Mouse (Mus musculus) G1E (cell line): ENCODE data around the gene Safb2. TPM values are rescaled to one million over a fixed set of nuclear protein-coding genes. Genes with fewer than 3 reads are reported as not detected.

ENCODE experiments used
- ATAC-seq: 2 replicates; pipeline ENCODE4 v1.8.0; 2016; ENCODE audit warnings: mild to moderate bottlenecking; ENCODE audit not compliant: insufficient number of reproducible peaks, poor library complexity, low FRiP score, severe bottlenecking; ENCODE audit errors: extremely low read depth
- DNase-seq: peaks from one replicate; pipeline ENCODE4 v3.0.0; 2012; ENCODE audit warnings: low spot score
- H3K27me3 ChIP-seq: 2 replicates; pipeline ENCODE4 v1.6.1; 2012; ENCODE audit warnings: mild to moderate bottlenecking, low read length, inconsistent platforms; ENCODE audit not compliant: insufficient read depth
- H3K36me3 ChIP-seq: replicated peaks from 2 replicates; pipeline ENCODE3; 2012; ENCODE audit warnings: mild to moderate bottlenecking, inconsistent platforms
- H3K4me1 ChIP-seq: 2 replicates; pipeline ENCODE4 v1.6.1; 2012; ENCODE audit warnings: low read depth, low read length, inconsistent platforms, mixed read lengths; ENCODE audit not compliant: insufficient read depth
- H3K4me3 ChIP-seq: 2 replicates; pipeline ENCODE4 v1.5.1; 2012; ENCODE audit warnings: low read depth, mild to moderate bottlenecking, inconsistent platforms, low read length, moderate library complexity, mixed read lengths
- H3K9me3 ChIP-seq: replicated peaks from 2 replicates; pipeline ENCODE4 v1.6.1; 2012; ENCODE audit warnings: inconsistent platforms
- CTCF ChIP-seq: IDR thresholded peaks from 2 replicates; pipeline ENCODE4 v1.5.1; 2012; ENCODE audit warnings: low read depth, low read length, inconsistent platforms, mixed read lengths
- GATA1 ChIP-seq: IDR thresholded peaks from 2 replicates; pipeline ENCODE4 v1.6.1; 2012; ENCODE audit warnings: borderline replicate concordance, low read length, inconsistent platforms, mixed read lengths
- GATA2 ChIP-seq: IDR thresholded peaks from 2 replicates; pipeline ENCODE4 v1.6.1; 2012; ENCODE audit warnings: low read depth, low read length, inconsistent platforms, borderline replicate concordance
- POLR2AphosphoS5 ChIP-seq: IDR thresholded peaks from 2 replicates; pipeline ENCODE4 v1.6.1; 2012; ENCODE audit warnings: low read depth, low read length, inconsistent platforms; ENCODE audit not compliant: insufficient replicate concordance
- TAL1 ChIP-seq: conservative IDR thresholded peaks from 2 replicates; pipeline ENCODE4 v1.6.1; 2012; ENCODE audit warnings: low read depth, low read length, inconsistent platforms, mixed read lengths
- polyA plus RNA-seq: library from polyadenylated mRNA; stranded (reverse); fragments of >175 nt; gene quantifications from 2 replicates; pipeline ENCODE4 v1.2.3, GENCODE M21; 2012
- total RNA-seq, 2 experiments: library from RNA; stranded (forward) in 1 of 2; stranded (reverse) in 1 of 2; fragments of 200-1000 nt in 1 of 2; fragments of >200 nt in 1 of 2; fragmentation: Nextera tagmentation in 1 of 2; gene quantifications; 2 replicates each; pipeline ENCODE4 v1.2.3; 2014 to 2017

The Safb2 gene
- total and polyA plus RNA-seq, 3 experiments, result 78.2 to 209 (median 194) TPM

DNA sequence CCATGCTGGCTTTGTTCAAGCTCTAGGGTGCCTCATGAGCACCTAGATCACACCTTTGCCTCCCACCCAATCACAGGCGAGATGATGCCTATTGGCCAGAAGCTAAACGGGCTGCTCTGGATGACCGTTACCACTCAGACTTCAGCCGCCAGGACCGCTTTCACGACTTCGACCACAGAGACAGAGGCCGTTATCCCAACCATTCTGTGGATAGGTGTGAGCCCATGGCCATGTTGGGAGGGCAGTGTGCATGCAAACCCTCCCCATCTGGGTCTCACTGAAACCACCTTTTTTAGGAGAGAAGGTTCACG lies 19.6 kb upstream of the Safb2 start:
- Histone ChIP-seq H3K9me3 (no peaks in the 10 kb centered on the region), H3K27me3 (no peaks in the 10 kb centered on the region), H3K4me1 (peaks cover 52% of the 10 kb centered on the region), H3K4me3 (no peak overlapping the region), H3K36me3 (peaks cover 96% of the 10 kb centered on the region)
- DNase-seq (no peak), ATAC-seq (no peak)
- TF ChIP-seq TAL1, result no peak
- no peak for TF ChIP-seq CTCF
- TF ChIP-seq POLR2AphosphoS5, result peak; percentile 55; the same call in 1 of the 2 replicates

DNA sequence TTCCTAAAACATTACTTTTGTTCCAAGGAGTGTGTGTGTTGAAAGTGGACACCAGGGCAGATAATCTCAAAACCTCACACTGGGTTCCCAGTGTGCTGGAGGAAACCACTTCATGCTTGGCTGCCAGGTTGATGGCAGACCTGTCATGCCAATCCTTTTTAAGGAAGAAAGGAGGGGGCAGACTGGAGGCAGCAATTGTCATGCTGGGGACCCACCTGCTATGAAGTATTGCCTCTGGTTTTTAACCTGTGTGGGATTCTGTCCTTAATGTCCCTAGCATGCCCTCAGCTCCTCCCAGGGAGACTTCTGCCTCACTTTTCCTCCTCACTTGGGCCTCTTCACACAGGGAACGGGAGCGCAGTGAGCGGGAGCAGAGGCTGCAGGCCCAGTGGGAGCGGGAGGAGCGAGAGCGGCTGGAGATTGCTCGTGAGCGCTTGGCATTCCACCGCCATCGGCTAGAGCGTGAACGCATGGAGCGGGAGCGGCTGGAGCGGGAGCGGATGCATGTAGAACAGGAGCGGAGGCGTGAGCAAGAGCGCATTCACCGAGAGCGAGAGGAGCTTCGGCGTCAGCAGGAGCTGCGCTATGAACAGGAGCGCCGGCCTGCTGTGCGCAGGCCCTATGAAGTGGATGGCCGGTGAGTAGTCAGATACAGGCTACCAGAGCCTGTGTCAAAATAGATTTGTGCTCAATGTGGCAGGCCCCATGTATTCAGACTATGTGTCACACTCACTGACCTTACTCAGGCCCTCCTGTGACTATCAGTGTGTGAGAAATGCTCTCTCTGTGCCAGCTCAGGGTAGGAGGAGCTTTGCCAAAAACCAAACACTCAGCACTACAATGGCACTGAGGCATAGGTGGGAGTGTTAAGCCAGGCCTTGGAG lies 19.0 kb upstream of the Safb2 start:
- H3K9me3 ChIP-seq, result no peaks in the 10 kb centered on the region
- DNase-seq (no peak), ATAC-seq (no peak)
- no peaks in the 10 kb centered on the region for H3K27me3 ChIP-seq
- peaks cover 48% of the 10 kb centered on the region for H3K4me1 ChIP-seq
- H3K36me3 ChIP-seq, result peaks cover 95% of the 10 kb centered on the region
- no peak overlapping the region for H3K4me3 ChIP-seq
- TF ChIP-seq POLR2AphosphoS5 (no peak), TAL1 (no peak), CTCF (no peak), GATA2 (no peak), GATA1 (no peak)

DNA sequence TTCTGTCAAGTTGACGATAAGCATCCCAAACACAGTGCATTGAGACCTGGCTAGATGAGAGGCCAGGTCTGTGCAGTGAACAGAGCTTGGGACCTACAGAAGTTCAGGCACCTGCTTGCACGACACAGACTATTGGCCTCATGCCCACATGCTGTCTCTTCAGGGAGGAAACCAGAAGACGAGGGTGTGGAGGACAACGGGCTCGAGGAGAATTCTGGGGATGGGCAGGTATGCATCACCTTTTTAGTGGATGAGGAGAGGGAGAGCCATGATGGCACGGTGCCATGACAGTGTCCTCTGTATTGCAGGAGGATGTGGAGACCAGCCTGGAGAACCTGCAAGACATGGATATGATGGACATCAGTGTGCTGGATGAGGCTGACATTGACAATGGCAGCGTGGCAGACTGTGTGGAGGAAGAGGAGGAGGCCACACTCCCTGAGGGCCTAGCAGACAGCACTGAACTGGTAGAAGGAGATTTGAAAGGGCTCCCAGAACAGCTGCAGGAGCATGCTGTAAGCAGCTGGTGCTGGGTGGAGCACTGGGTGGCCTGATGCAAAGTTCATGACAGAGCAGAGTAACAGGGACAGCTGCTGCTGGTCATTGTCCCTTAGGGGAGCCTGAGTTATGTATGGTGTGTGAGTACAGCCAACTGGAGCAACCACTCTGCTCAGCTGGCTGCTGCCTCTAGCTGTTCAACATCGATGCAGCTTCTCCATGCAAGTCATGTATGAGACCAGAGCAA lies 9.3 kb upstream of the Safb2 start:
- no peak for TF ChIP-seq TAL1
- TF ChIP-seq GATA1, result no peak
- no peak for TF ChIP-seq POLR2AphosphoS5
- no peak for TF ChIP-seq CTCF
- TF ChIP-seq GATA2, result no peak
- ATAC-seq, result no peak
- no peak overlapping the region for H3K4me3 ChIP-seq

DNA sequence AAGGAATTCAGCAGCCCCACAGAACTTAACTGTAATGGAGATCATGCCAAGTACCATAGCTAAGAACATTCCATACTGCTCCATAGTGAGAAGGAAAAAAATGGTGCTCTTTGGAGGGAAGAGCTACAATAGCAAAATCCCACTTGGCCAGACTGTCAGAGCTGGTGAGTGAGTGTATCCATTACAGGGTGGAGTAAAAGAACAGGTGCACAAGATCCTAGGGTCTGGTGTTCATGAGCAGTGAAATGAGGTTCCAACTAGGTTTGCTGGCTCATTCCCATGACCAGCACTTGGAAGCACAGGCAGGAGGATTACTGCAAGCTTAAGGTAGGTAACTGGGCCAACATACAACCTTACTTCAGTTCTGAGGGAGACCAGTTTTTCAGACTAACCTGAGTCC lies 8.2 kb upstream of the Safb2 start:
- Histone ChIP-seq H3K36me3 (peaks cover 100% of the 10 kb centered on the region), H3K9me3 (no peaks in the 10 kb centered on the region), H3K4me1 (peaks cover 49% of the 10 kb centered on the region), H3K27me3 (no peaks in the 10 kb centered on the region), H3K4me3 (no peak overlapping the region)
- ATAC-seq (no peak), DNase-seq (no peak)
- no peak for TF ChIP-seq GATA2

More for the DNA sequence above, 9.3 kb upstream of the Safb2 start:
- no peak for DNase-seq
- H3K27me3 ChIP-seq, result no peaks in the 10 kb centered on the region
- H3K9me3 ChIP-seq, result no peaks in the 10 kb centered on the region
- peaks cover 44% of the 10 kb centered on the region for H3K4me1 ChIP-seq
- peaks cover 97% of the 10 kb centered on the region for H3K36me3 ChIP-seq

- ATAC-seq (no peak), DNase-seq (no peak)
- Histone ChIP-seq H3K9me3 (no peaks in the 10 kb centered on the region), H3K36me3 (peaks cover 81% of the 10 kb centered on the region), H3K4me1 (peaks cover 64% of the 10 kb centered on the region), H3K27me3 (no peaks in the 10 kb centered on the region), H3K4me3 (no peak overlapping the region; the same call in 1 of the 2 replicates)
- TF ChIP-seq CTCF (no peak), GATA2 (no peak), GATA1 (no peak), POLR2AphosphoS5 (no peak), TAL1 (no peak)
These were observed 4.5 kb upstream of the Safb2 start for GRCm38 (mm10) chr17:56588921-56589320.

DNA sequence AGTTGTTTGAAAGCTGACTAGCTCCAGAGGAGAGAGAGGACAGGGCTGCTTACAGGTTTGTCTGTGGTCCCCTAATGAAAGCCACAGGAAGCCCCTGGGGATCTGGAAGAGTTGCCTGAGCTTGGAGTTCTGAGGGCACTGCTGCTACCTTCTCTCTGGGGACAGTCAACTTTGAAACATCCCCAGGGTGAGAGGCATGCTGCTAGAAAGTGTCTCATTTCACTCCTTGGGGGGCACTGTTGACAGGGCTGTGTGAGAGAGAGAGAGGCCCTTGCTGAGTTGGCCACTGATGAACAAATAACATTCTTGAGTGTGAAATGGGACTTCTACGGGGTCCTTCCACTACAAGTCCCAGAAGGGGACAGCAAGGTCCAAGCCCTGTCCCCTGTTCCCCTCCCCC lies 3.4 kb upstream of the Safb2 start:
- H3K36me3 ChIP-seq, result peaks cover 77% of the 10 kb centered on the region
- no peak overlapping the region; the same call in 1 of the 2 replicates for H3K4me3 ChIP-seq
- no peak for TF ChIP-seq CTCF
- TF ChIP-seq GATA1, result no peak
- no peak for TF ChIP-seq POLR2AphosphoS5
- TF ChIP-seq GATA2, result no peak
- TF ChIP-seq TAL1, result no peak
- peaks cover 64% of the 10 kb centered on the region for H3K4me1 ChIP-seq
- ATAC-seq (no peak), DNase-seq (no peak)
- no peaks in the 10 kb centered on the region for H3K9me3 ChIP-seq
- no peaks in the 10 kb centered on the region for H3K27me3 ChIP-seq
